Mouse (Mus musculus) midbrain, embryonic 14.5 days (tissue): ENCODE measurements around the gene Vsir. TPM values are rescaled to one million over a fixed set of nuclear protein-coding genes. Genes with fewer than 3 reads are reported as not detected.

Experiments used
- ATAC-seq: fragments of 200-750 bp; cut with Nextera tagmentation; 2 replicates; pipeline ENCODE4 v1.8.0; 2017; ENCODE audit warnings: moderate number of reproducible peaks, moderate library complexity; ENCODE audit not compliant: low FRiP score, low TSS enrichment
- DNase-seq: peaks from one replicate; pipeline ENCODE4 v3.0.0-alpha.2; 2015
- H3K27ac ChIP-seq: fragments of 300-500 bp; sonication (generic); replicated peaks from 2 replicates; pipeline ENCODE4 v1.5.1; 2014; ENCODE audit warnings: mild to moderate bottlenecking, low read depth, low read length, moderate library complexity
- H3K27me3 ChIP-seq: fragments of 300-500 bp; sonication (generic); 2 replicates; pipeline ENCODE4 v1.6.1; 2014; ENCODE audit warnings: low read length, control low read depth, mixed read lengths; ENCODE audit not compliant: control insufficient read depth, insufficient read depth
- H3K36me3 ChIP-seq: fragments of 300-500 bp; sonication (generic); 2 replicates; pipeline ENCODE4 v1.6.1; 2014; ENCODE audit warnings: low read length, control low read depth; ENCODE audit not compliant: control insufficient read depth, insufficient read depth
- H3K4me1 ChIP-seq: fragments of 300-500 bp; sonication (generic); 2 replicates; pipeline ENCODE4 v1.6.1; 2014; ENCODE audit warnings: mild to moderate bottlenecking, antibody characterized with exemption, low read length, control low read depth; ENCODE audit not compliant: control insufficient read depth, insufficient read depth
- H3K4me2 ChIP-seq: fragments of 300-500 bp; sonication (generic); 2 replicates; pipeline ENCODE4 v1.6.1; 2014; ENCODE audit warnings: mild to moderate bottlenecking, low read length, moderate library complexity
- H3K4me3 ChIP-seq: fragments of 300-500 bp; sonication (generic); replicated peaks from 2 replicates; pipeline ENCODE4 v1.5.1; 2014; ENCODE audit warnings: low read depth, low read length
- H3K9ac ChIP-seq: fragments of 300-500 bp; sonication (generic); replicated peaks from 2 replicates; pipeline ENCODE4 v1.6.1; 2014; ENCODE audit warnings: mild to moderate bottlenecking, low read length, moderate library complexity
- H3K9me3 ChIP-seq: fragments of 300-500 bp; sonication (generic); 2 replicates; pipeline ENCODE4 v1.6.1; 2016; ENCODE audit warnings: low read length, control low read depth, mixed read lengths; ENCODE audit not compliant: control insufficient read depth
- WGBS: fragments of 180-500 bp; shearing (Covaris S2); extraction: QIAGEN DNeasy Blood & Tissue Kit; methylation state at CpG from one replicate; pipeline ENCODE4 v1.1.7; 2014; 5-methylcytosine and 5-hydroxymethylcytosine counted together
- polyA plus RNA-seq: library from polyadenylated mRNA; unstranded; fragments of >200 nt; fragmentation: Nextera tagmentation; extraction: Ambion mirVana; gene quantifications from 2 replicates; pipeline ENCODE4 v1.2.1, GENCODE M21; 2014

Gene Vsir
- polyA plus RNA-seq, 1 experiment from 2014 or later = 2.7 TPM

DNA sequence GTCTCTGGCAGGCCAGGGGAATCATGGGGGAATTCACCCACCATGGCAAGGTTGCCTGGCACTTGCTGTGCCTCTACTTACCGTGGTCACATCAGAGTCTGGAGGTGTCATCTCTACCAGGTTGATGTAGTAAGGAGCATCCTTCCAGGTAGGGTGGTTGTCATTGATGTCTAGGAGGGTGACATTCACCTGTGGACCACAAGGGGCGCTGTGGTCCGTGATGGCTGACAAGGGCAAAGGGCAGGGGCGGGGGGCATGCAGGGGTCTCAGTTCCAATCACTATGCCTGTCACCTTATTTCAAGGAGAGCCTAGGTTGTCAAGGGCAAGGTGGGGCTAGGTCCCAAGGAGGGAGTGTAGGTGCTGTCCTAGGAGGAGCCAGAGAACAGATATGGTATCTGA lies 73.0 kb downstream of the Vsir start:
- H3K9ac ChIP-seq = no peak overlapping the region
- no peak overlapping the region for H3K4me3 ChIP-seq
- H3K27ac ChIP-seq = no peak overlapping the region
- no peaks in the 10 kb centered on the region for H3K36me3 ChIP-seq
- H3K27me3 ChIP-seq = no peaks in the 10 kb centered on the region
- ATAC-seq (no peak), DNase-seq (no peak)
- H3K9me3 ChIP-seq = no peaks in the 10 kb centered on the region
- WGBS = 29% methylated on average over 4 of the region's 4 CpGs
- no peaks in the 10 kb centered on the region for H3K4me1 ChIP-seq
- no peak overlapping the region for H3K4me2 ChIP-seq

Other genes starting within 250 kb of the Vsir start
- gene Spock2, start 240.6 kb upstream of the Vsir start, polyA plus RNA-seq = 67.3 and 67.5 TPM in 2 replicates
- 0.86 and 0.94 TPM in 2 replicates for gene Chst3, start 127.6 kb upstream of the Vsir start, polyA plus RNA-seq
- gene Psap, start 69.2 kb upstream of the Vsir start, polyA plus RNA-seq = 129 and 260 TPM in 2 replicates
- gene Gm17455, start 52.9 kb downstream of the Vsir start, polyA plus RNA-seq = 7.6 and 9.8 TPM in 2 replicates